Mouse (Mus musculus): ENCODE data around the gene Pif1. TPM values are rescaled to one million over a fixed set of nuclear protein-coding genes. Genes with fewer than 3 reads are reported as not detected.

Pif1 gene
- polyA plus RNA-seq, 1 experiment from 2014 or later: 6.3 TPM

DNA sequence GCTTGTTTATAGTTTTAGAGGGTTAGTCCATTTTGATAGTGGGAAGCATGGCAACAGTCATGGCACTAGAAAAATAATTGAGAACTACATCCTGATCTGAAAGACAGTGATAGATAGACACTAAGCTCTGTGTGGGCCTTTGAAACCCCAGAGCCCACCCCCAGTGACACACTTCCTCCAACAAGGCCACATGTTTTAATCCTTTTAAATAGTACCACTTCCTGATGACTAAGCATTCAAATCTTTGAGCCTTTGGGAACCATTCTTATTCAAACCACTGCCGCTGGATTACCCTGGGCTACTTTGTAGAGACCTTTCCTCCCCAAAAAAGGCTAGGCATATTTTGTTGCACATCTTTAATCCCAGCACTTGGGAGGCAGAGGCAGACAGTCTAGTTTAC lies 48.8 kb downstream of the Pif1 start:
- H3K4me2 ChIP-seq (ENCODE audit: low read length): no peak overlapping the region
- no peak for ATAC-seq

DNA sequence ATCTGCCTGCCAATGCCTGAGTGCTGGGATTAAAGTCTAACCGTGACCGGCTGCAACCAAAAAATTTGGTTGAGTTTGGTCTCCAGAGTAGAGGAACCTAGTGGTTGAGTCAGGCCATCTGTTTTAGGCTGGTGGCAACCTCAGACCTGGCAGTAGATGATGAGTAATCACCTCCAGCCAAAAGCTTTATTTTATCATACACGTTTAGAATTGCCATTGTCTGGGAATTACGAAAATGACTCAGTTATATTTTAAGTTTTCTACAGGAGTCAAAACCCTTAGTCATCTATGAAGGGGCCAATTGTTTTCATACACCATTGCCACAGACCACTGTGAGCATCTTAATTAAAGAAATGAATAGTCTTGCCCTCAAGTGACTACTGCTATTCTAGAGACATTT lies 50.0 kb downstream of the Pif1 start:
- Histone ChIP-seq H3K4me2 (ENCODE audit: low read length) (no peak overlapping the region), H3K27ac (ENCODE audit: low read depth, low read length) (no peak overlapping the region), H3K4me3 (ENCODE audit: low read depth, low read length) (no peak overlapping the region), H3K9me3 (replicated peaks; ENCODE audit: control insufficient read depth, low read length) (no peaks in the 10 kb centered on the region), H3K9ac (ENCODE audit: low read length) (no peak overlapping the region), H3K36me3 (ENCODE audit: control insufficient read depth, insufficient read depth, low read length) (no peaks in the 10 kb centered on the region), H3K4me1 (ENCODE audit: control insufficient read depth, insufficient read depth, low read length) (no peaks in the 10 kb centered on the region), H3K27me3 (replicated peaks; ENCODE audit: control insufficient read depth, insufficient read depth, low read length) (peaks cover 6% of the 10 kb centered on the region; the same call in 1 of the 2 replicates)
- DNase-seq (ENCODE audit: low spot score): no peak
- ATAC-seq: no peak
- 84% methylated on average over 4 of the region's 4 CpGs for whole genome bisulfite sequencing

More for the DNA sequence above, 48.8 kb downstream of the Pif1 start:
- no peak overlapping the region for H3K4me3 ChIP-seq (ENCODE audit: low read depth, low read length)
- H3K9ac ChIP-seq (ENCODE audit: low read length): no peak overlapping the region
- 53% methylated on average over 1 of the region's 1 CpGs for WGBS
- H3K27ac ChIP-seq (ENCODE audit: low read depth, low read length): no peak overlapping the region
- no peaks in the 10 kb centered on the region for H3K4me1 ChIP-seq (ENCODE audit: control insufficient read depth, insufficient read depth, low read length)
- no peak for DNase-seq (ENCODE audit: low spot score)
- H3K9me3 ChIP-seq (replicated peaks; ENCODE audit: control insufficient read depth, low read length): no peaks in the 10 kb centered on the region
- H3K36me3 ChIP-seq (ENCODE audit: control insufficient read depth, insufficient read depth, low read length): no peaks in the 10 kb centered on the region
- H3K27me3 ChIP-seq (replicated peaks; ENCODE audit: control insufficient read depth, insufficient read depth, low read length): peaks cover 18% of the 10 kb centered on the region

GRCm38 (mm10) chr9:65639065-65639464 lies 52.1 kb downstream of the Pif1 start:
- no peak overlapping the region for H3K9ac ChIP-seq (ENCODE audit: low read length)
- DNase-seq (ENCODE audit: low spot score): no peak
- no peaks in the 10 kb centered on the region for H3K4me1 ChIP-seq (ENCODE audit: control insufficient read depth, insufficient read depth, low read length)
- H3K27ac ChIP-seq (ENCODE audit: low read depth, low read length): no peak overlapping the region
- 50% methylated on average over 5 of the region's 5 CpGs for WGBS
- H3K36me3 ChIP-seq (ENCODE audit: control insufficient read depth, insufficient read depth, low read length): no peaks in the 10 kb centered on the region
- H3K4me2 ChIP-seq (ENCODE audit: low read length): no peak overlapping the region
- no peak for ATAC-seq
- H3K27me3 ChIP-seq (replicated peaks; ENCODE audit: control insufficient read depth, insufficient read depth, low read length): no peaks in the 10 kb centered on the region
- H3K9me3 ChIP-seq (replicated peaks; ENCODE audit: control insufficient read depth, low read length): no peaks in the 10 kb centered on the region
- no peak overlapping the region for H3K4me3 ChIP-seq (ENCODE audit: low read depth, low read length)

- no peak for ATAC-seq
- Histone ChIP-seq H3K4me3 (ENCODE audit: low read depth, low read length) (no peak overlapping the region), H3K9ac (ENCODE audit: low read length) (no peak overlapping the region), H3K27ac (ENCODE audit: low read depth, low read length) (no peak overlapping the region), H3K4me2 (ENCODE audit: low read length) (no peak overlapping the region), H3K36me3 (ENCODE audit: control insufficient read depth, insufficient read depth, low read length) (no peaks in the 10 kb centered on the region), H3K27me3 (replicated peaks; ENCODE audit: control insufficient read depth, insufficient read depth, low read length) (no peaks in the 10 kb centered on the region), H3K4me1 (ENCODE audit: control insufficient read depth, insufficient read depth, low read length) (no peaks in the 10 kb centered on the region), H3K9me3 (replicated peaks; ENCODE audit: control insufficient read depth, low read length) (no peaks in the 10 kb centered on the region)
- WGBS: 10% methylated on average over 5 of the region's 5 CpGs
- no peak for DNase-seq (ENCODE audit: low spot score)
Observed at GRCm38 (mm10) chr9:65640838-65641410, 54.0 kb downstream of the Pif1 start.

DNA sequence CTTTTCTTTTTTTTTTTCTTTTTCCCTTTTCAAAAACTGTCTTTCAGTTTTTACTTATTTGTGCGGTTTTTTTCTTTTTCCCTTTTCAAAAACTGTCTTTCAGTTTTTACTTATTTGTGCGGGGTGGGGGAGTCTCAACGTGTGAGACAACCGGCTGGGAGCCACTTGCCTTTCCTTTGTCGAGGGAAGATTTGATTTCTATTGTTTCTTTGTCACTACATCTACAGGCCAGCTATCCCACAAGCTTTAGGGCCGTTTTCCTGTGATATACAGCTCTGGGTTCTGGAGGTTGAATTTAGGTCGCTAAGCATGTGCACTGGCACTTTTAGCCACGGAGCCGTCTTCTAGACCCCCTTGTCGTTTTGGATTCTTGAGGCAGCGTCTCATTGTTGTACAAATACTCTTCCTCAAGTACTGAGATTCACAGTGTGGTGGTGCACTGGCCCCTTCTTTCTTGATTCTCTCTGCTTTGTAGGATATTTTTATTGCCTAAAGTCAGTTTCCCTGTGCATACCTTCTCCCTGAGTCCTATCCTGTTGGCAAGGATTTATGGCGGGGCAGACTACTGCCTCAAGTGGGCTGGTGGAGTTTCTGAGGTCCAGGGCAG lies 54.6 kb downstream of the Pif1 start:
- Histone ChIP-seq H3K4me1 (ENCODE audit: control insufficient read depth, insufficient read depth, low read length) (no peaks in the 10 kb centered on the region), H3K36me3 (ENCODE audit: control insufficient read depth, insufficient read depth, low read length) (no peaks in the 10 kb centered on the region), H3K27me3 (replicated peaks; ENCODE audit: control insufficient read depth, insufficient read depth, low read length) (no peaks in the 10 kb centered on the region), H3K4me3 (ENCODE audit: low read depth, low read length) (no peak overlapping the region), H3K27ac (ENCODE audit: low read depth, low read length) (no peak overlapping the region), H3K9ac (ENCODE audit: low read length) (no peak overlapping the region), H3K4me2 (ENCODE audit: low read length) (no peak overlapping the region), H3K9me3 (replicated peaks; ENCODE audit: control insufficient read depth, low read length) (no peaks in the 10 kb centered on the region)
- ATAC-seq (no peak), DNase-seq (ENCODE audit: low spot score) (no peak)
- 10% methylated on average over 12 of the region's 12 CpGs for WGBS

DNA sequence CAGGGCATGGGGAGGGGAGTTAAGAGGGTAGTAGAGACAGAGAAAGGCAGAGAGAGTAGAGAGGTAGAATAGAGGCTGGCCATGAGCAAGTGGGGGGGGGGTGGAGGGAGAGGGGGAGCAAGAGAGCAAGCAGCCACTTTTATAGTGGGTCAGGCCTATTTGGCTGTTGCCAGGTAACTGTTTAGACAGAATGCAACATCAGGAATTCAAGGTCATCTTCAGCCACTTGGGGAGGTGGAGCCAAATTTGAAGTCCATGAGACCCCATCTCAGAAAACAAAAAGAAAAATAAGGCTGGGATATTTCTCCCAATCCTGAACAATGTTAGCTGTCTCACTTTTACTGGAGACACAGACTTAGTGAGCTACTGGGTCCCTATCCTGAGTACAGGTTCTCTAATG lies 55.6 kb downstream of the Pif1 start:
- H3K4me3 ChIP-seq (ENCODE audit: low read depth, low read length): no peak overlapping the region
- no peak overlapping the region for H3K4me2 ChIP-seq (ENCODE audit: low read length)
- ATAC-seq (no peak), DNase-seq (ENCODE audit: low spot score) (no peak)
- H3K36me3 ChIP-seq (ENCODE audit: control insufficient read depth, insufficient read depth, low read length): no peaks in the 10 kb centered on the region
- no peaks in the 10 kb centered on the region for H3K4me1 ChIP-seq (ENCODE audit: control insufficient read depth, insufficient read depth, low read length)
- no peak overlapping the region for H3K9ac ChIP-seq (ENCODE audit: low read length)
- H3K9me3 ChIP-seq (replicated peaks; ENCODE audit: control insufficient read depth, low read length): no peaks in the 10 kb centered on the region
- H3K27me3 ChIP-seq (replicated peaks; ENCODE audit: control insufficient read depth, insufficient read depth, low read length): no peaks in the 10 kb centered on the region
- no peak overlapping the region for H3K27ac ChIP-seq (ENCODE audit: low read depth, low read length)

DNA sequence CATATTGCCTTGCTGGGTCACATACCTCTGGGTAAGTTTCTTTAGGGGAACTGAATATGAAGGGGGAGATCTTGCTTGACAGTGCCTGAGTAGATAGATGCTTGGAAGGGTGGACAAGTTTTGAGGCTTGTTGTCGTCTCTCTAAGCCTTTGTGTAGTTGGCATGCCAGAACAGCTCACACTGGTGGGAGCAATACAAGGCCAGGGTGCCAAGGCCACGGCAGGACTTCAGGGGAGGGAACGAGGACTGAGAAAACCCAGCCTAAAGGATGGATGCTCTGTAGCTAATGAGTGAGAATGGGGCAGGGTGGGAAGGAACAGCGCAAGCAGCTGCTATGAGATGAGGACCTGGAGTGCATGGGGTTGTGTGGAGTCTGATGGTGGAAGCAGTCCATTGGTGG lies 58.0 kb downstream of the Pif1 start:
- 88% methylated on average over 4 of the region's 4 CpGs for WGBS
- ATAC-seq (no peak), DNase-seq (ENCODE audit: low spot score) (no peak)
- no peak overlapping the region for H3K27ac ChIP-seq (ENCODE audit: low read depth, low read length)
- H3K9me3 ChIP-seq (replicated peaks; ENCODE audit: control insufficient read depth, low read length): no peaks in the 10 kb centered on the region
- H3K4me2 ChIP-seq (ENCODE audit: low read length): no peak overlapping the region
- no peak overlapping the region for H3K4me3 ChIP-seq (ENCODE audit: low read depth, low read length)
- no peak overlapping the region for H3K9ac ChIP-seq (ENCODE audit: low read length)
- no peaks in the 10 kb centered on the region for H3K36me3 ChIP-seq (ENCODE audit: control insufficient read depth, insufficient read depth, low read length)
- H3K4me1 ChIP-seq (ENCODE audit: control insufficient read depth, insufficient read depth, low read length): no peaks in the 10 kb centered on the region
- H3K27me3 ChIP-seq (replicated peaks; ENCODE audit: control insufficient read depth, insufficient read depth, low read length): no peaks in the 10 kb centered on the region

Other genes starting within 250 kb of the Pif1 start
- 8.6 and 9.9 TPM in 2 replicates for gene Pdcd7, start 241.1 kb upstream of the Pif1 start, polyA plus RNA-seq (2014; fragmentation: Nextera tagmentation; extraction: Ambion mirVana)
- 0.13 and 0.96 TPM in 2 replicates for gene Ubap1l, start 226.1 kb upstream of the Pif1 start, polyA plus RNA-seq (2014; fragmentation: Nextera tagmentation; extraction: Ambion mirVana)
- gene Kbtbd13, start 195.5 kb upstream of the Pif1 start, polyA plus RNA-seq (2014; fragmentation: Nextera tagmentation; extraction: Ambion mirVana): 0.20 and 0.40 TPM in 2 replicates
- 6.3 and 6.7 TPM in 2 replicates for gene Rasl12, start 188.7 kb upstream of the Pif1 start, polyA plus RNA-seq (2014; fragmentation: Nextera tagmentation; extraction: Ambion mirVana)
- not detected in 2 replicates for gene Slc51b, start 164.2 kb upstream of the Pif1 start, polyA plus RNA-seq (2014; fragmentation: Nextera tagmentation; extraction: Ambion mirVana)
- gene Mtfmt, start 151.4 kb upstream of the Pif1 start, polyA plus RNA-seq (2014; fragmentation: Nextera tagmentation; extraction: Ambion mirVana): 20.8 and 24.1 TPM in 2 replicates
- gene Spg21, start 126.2 kb upstream of the Pif1 start, polyA plus RNA-seq (2014; fragmentation: Nextera tagmentation; extraction: Ambion mirVana): 163 and 168 TPM in 2 replicates
- gene Ankdd1a, start 67.0 kb upstream of the Pif1 start, polyA plus RNA-seq (2014; fragmentation: Nextera tagmentation; extraction: Ambion mirVana): not detected in 2 replicates
- 3.6 and 3.9 TPM in 2 replicates for gene Plekho2, start 7.1 kb upstream of the Pif1 start, polyA plus RNA-seq (2014; fragmentation: Nextera tagmentation; extraction: Ambion mirVana)
- gene Rbpms2, start 42.5 kb downstream of the Pif1 start, polyA plus RNA-seq (2014; fragmentation: Nextera tagmentation; extraction: Ambion mirVana): 3.8 TPM in 2 replicates
- gene Oaz2, start 80.8 kb downstream of the Pif1 start, polyA plus RNA-seq (2014; fragmentation: Nextera tagmentation; extraction: Ambion mirVana): 206 and 233 TPM in 2 replicates
- 7.4 and 8.8 TPM in 2 replicates for gene Zfp609, start 240.4 kb downstream of the Pif1 start, polyA plus RNA-seq (2014; fragmentation: Nextera tagmentation; extraction: Ambion mirVana)

Measured in forebrain, embryonic 14.5 days (tissue).